ENCODE assay signal across 22 mouse cellular contexts in the genomic region with DNA sequence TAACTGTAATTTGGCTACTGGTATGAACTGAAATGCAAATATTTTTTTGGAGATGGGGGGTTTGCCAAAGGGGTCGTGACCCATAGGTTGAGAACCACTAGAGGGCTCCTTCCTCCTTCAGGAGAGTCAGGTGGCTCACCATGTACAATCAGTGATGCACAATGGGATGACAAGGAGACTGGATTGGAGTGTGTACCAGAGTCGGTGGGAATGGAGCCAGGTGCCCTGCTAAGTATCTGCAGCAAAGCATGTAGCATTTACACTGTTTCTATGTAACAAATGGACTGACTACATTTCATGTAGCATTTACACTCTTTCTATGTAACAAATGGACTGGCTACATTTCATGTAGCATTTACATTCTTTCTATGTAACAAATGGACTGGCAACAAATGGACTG.
DNase-seq lines count a peak whose midpoint lies in the region; ATAC-seq and TF ChIP-seq lines count a peak whose summit lies in the region.
"Had no signal": no experiment of that assay in that cellular context is flagged by ENCODE, and none has a peak within 500 bp of the region (broad histone marks: within the 10 kb centered on the region; RNA-seq: fewer than 3 reads in every experiment).

No protein-coding gene starts in this region.

- H3K9me3 ChIP-seq in stomach, postnatal 0 days (ENCODE audit: control insufficient read depth, low read length): no peaks in the 10 kb centered on the region
- H3K9me3 ChIP-seq: embryonic facial prominence, embryonic 13.5 days; forebrain, embryonic 13.5 days; heart, embryonic 15.5 days; hindbrain, embryonic 15.5 days had no signal

- intact Hi-C loops in heart, adult 2 months (cut with DNase I): no loop called here
- intact Hi-C loops in heart, postnatal 36 days (cut with DNase I): no loop called here

- no peaks in the 10 kb centered on the region for H3K27me3 ChIP-seq in heart, adult 2 months (ENCODE audit: control insufficient read depth, insufficient read depth, low read length)
- H3K27me3 ChIP-seq in stomach, postnatal 0 days (ENCODE audit: control insufficient read depth, insufficient read depth, low read length): no peaks in the 10 kb centered on the region
- H3K27me3 ChIP-seq: embryonic facial prominence, embryonic 13.5 days; forebrain, embryonic 13.5 days; heart, embryonic 15.5 days; hindbrain, embryonic 15.5 days; Patski had no signal

- no peak for TF ChIP-seq POLR2A in heart, adult 2 months (IDR thresholded peaks at IDR 0.05; ENCODE audit: insufficient read depth, low read depth, low read length)

- no peak for TF ChIP-seq EP300 in heart, adult 2 months (IDR thresholded peaks at IDR 0.05; ENCODE audit: insufficient read depth, low read depth, low read length)
- TF ChIP-seq EP300 in stomach, postnatal 0 days (optimal IDR thresholded peaks at IDR 0.05): no peak

- H3K27ac ChIP-seq in heart, adult 2 months: no peak overlapping the region
- H3K27ac ChIP-seq in stomach, postnatal 0 days (replicated peaks): no peak overlapping the region
- H3K27ac ChIP-seq: embryonic facial prominence, embryonic 13.5 days; forebrain, embryonic 13.5 days; heart, embryonic 15.5 days; hindbrain, embryonic 10.5 days; hindbrain, embryonic 15.5 days had no signal

- WGBS in heart, adult 2 months: 55% methylated on average over 2 of the region's 2 CpGs
- WGBS in stomach, postnatal 0 days: 64% methylated on average over 2 of the region's 2 CpGs

- H3K36me3 ChIP-seq in heart, adult 2 months (ENCODE audit: control insufficient read depth, insufficient read depth, low read length): no peaks in the 10 kb centered on the region
- peaks cover 17% of the 10 kb centered on the region for H3K36me3 ChIP-seq in stomach, postnatal 0 days (ENCODE audit: control insufficient read depth, insufficient read depth, low read length)

- H3K9ac ChIP-seq in heart, adult 2 months (ENCODE audit: low read depth, low read length): no peak overlapping the region
- H3K9ac ChIP-seq in stomach, postnatal 0 days (ENCODE audit: low read length): no peak overlapping the region
- H3K9ac ChIP-seq: embryonic facial prominence, embryonic 13.5 days; forebrain, embryonic 13.5 days; heart, embryonic 15.5 days; hindbrain, embryonic 15.5 days had no signal

- DNase-seq in heart, adult 2 months: no peak
- no peak for DNase-seq in heart, postnatal 36 days
- DNase-seq in right cerebral cortex, postnatal 4 days: peak; percentile 25
- DNase-seq in right cerebral cortex, adult 18-20 months: no peak
- DNase-seq in stomach, postnatal 0 days (ENCODE audit: low spot score): no peak
- DNase-seq in retina, postnatal 1 day: no peak
- DNase-seq in embryo, embryonic 9.5 days (ENCODE audit: extremely low spot score): no peak
- DNase-seq: adrenal gland, postnatal 14 days; cerebellum, adult 18-20 months; cerebellum, adult 9-11 months; gastrocnemius, postnatal 10 days; heart, adult 18-20 months; heart, postnatal 14 days; kidney, adult 11 months had no signal

- H3K4me2 ChIP-seq in stomach, postnatal 0 days (replicated peaks; ENCODE audit: low read depth): no peak overlapping the region
- H3K4me2 ChIP-seq: embryonic facial prominence, embryonic 13.5 days; forebrain, embryonic 13.5 days; heart, embryonic 11.5 days; heart, embryonic 15.5 days; hindbrain, embryonic 15.5 days had no signal

- ATAC-seq in stomach, postnatal 0 days (ENCODE audit: low FRiP score, low TSS enrichment): no peak
- ATAC-seq: activated CD4-positive, CD25-positive, alpha-beta regulatory T cell, adult 4 months; forebrain, embryonic 13.5 days; Patski had no signal

- TF ChIP-seq CTCF in heart, adult 2 months (IDR thresholded peaks at IDR 0.05): peak; percentile 17; the same call in 1 of the 2 replicates
- TF ChIP-seq CTCF in stomach, postnatal 0 days (IDR thresholded peaks at IDR 0.05; ENCODE audit: low read depth): peak; percentile 8; the same call in 1 of the 2 replicates

- no peaks in the 10 kb centered on the region for H3K4me1 ChIP-seq in heart, adult 2 months (ENCODE audit: control insufficient read depth, insufficient read depth, low read length)
- H3K4me1 ChIP-seq in stomach, postnatal 0 days (replicated peaks; ENCODE audit: control insufficient read depth, insufficient read depth): no peaks in the 10 kb centered on the region
- H3K4me1 ChIP-seq: forebrain, embryonic 13.5 days had no signal

- H3K79me2 ChIP-seq in heart, adult 2 months (replicated peaks; ENCODE audit: control insufficient read depth, insufficient read depth, low read length): no peaks in the 10 kb centered on the region

- no peak overlapping the region for H3K4me3 ChIP-seq in heart, adult 2 months
- H3K4me3 ChIP-seq in stomach, postnatal 0 days (ENCODE audit: low read depth, low read length): no peak overlapping the region
- H3K4me3 ChIP-seq: embryonic facial prominence, embryonic 13.5 days; forebrain, embryonic 13.5 days; heart, embryonic 15.5 days; hindbrain, embryonic 10.5 days; hindbrain, embryonic 15.5 days had no signal
